Mouse (Mus musculus): ENCODE data around the gene Kcnj12. TPM values are rescaled to one million over a fixed set of nuclear protein-coding genes. Genes with fewer than 3 reads are reported as not detected.

Kcnj12 gene
- total RNA-seq, 2 experiments from 2014 or later: 8.2 to 8.3 TPM

Other genes with a start within 250 kb of the Kcnj12 start
- 1 to 10 TPM; 4.7 to 5.3 TPM for gene Top3a, start 245.2 kb upstream of the Kcnj12 start, total RNA-seq (2021)
- gene Smcr8, start 245.0 kb upstream of the Kcnj12 start, total RNA-seq (2021): 10 to 100 TPM; 24.6 to 26.0 TPM
- 1 to 10 TPM; 3.3 to 4.2 TPM for gene Shmt1, start 210.8 kb upstream of the Kcnj12 start, total RNA-seq (2021)
- gene Dhrs7b, start 191.9 kb upstream of the Kcnj12 start, total RNA-seq (2021): 10 to 100 TPM; 29.1 to 29.7 TPM
- 10 to 100 TPM; 25.2 TPM for gene Tmem11, start 143.3 kb upstream of the Kcnj12 start, total RNA-seq (2021)
- gene Natd1, start 107.8 kb upstream of the Kcnj12 start, total RNA-seq (2021): 10 to 100 TPM; 12.4 to 13.7 TPM
- gene Map2k3, start 90.5 kb upstream of the Kcnj12 start, total RNA-seq (2021): 10 to 100 TPM; 13.4 to 14.3 TPM
- gene Tnfrsf13b, start 104.2 kb downstream of the Kcnj12 start, total RNA-seq (2021): 1 to 10 TPM; 2.1 to 2.5 TPM
- gene Usp22, start 152.5 kb downstream of the Kcnj12 start, total RNA-seq (2021): 100 to 1,000 TPM; 428 to 446 TPM
- gene Aldh3a1, start 185.0 kb downstream of the Kcnj12 start, total RNA-seq (2021): 1 to 10 TPM; 1.3 to 1.5 TPM
- 10 to 100 TPM; 50.7 to 51.7 TPM for gene Aldh3a2, start 244.9 kb downstream of the Kcnj12 start, total RNA-seq (2021)

Measured in left cerebral cortex, postnatal 10 days (tissue).